Mouse (Mus musculus) spleen, adult 2 months (tissue): ENCODE results near the gene Hnrnph3.

Experiments used
- CTCF ChIP-seq: fragments of 200-500 bp; IDR thresholded peaks from 2 replicates; pipeline ENCODE4 v1.5.1; 2011; ENCODE audit warnings: mild to moderate bottlenecking, inconsistent platforms; ENCODE audit not compliant: insufficient read depth, insufficient read length, insufficient replicate concordance; ENCODE audit errors: extremely low read depth
- POLR2A ChIP-seq: fragments of 200-500 bp; IDR thresholded peaks from 2 replicates; pipeline ENCODE4 v1.6.1; 2011; ENCODE audit warnings: low read depth, low read length, inconsistent platforms

DNA sequence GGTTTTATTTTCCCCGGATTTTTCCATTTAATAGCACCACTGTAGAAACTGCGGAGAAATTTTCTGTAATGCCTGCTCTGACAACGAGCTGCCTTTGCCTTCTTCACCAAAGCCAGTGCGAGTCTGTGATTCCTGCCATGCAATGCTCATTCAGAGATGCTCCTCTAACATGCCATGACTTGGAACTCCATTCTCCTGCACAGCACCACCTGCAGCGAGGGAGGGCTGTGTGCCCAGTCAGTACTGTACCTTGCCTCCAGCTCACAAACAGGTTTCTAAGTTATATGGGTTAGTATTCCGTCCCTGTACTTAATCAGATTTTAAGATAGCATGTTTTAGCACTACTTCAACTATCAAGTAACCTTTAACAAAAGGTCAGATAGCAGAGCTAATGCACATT lies 12.5 kb downstream of the Hnrnph3 start:
- TF ChIP-seq POLR2A (no peak), CTCF (no peak)
